Comparison of ENCODE assay signal across 24 mouse cellular contexts in the genomic region with DNA sequence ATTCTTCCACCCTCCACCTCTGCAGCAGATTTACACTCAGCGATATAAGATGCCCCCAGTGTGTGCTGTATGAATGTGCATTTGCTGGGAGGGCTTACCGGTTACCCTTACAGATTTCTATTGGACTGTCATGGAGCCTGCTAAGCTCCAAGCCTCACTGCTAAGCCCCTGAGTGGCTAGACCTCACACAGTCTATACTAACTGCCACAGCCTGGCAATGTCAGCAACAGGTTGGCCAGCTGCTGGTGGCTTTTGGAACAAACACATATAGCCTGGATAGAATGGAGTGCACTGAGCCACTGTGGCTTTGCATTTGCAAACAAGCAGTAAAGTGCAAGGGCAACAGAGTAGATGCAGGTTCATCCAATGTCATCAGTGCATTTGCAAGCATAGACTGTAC.
"Had no signal": no experiment of that assay in that cellular context is flagged by ENCODE, and none has a peak within 500 bp of the region (broad histone marks: within the 10 kb centered on the region; RNA-seq: fewer than 3 reads in every experiment).

No protein-coding gene starts in this region.

- H3K36me3 ChIP-seq: heart, embryonic 12.5 days; hindbrain, embryonic 10.5 days; hindbrain, embryonic 13.5 days; intestine, embryonic 15.5 days had no signal

- H3K4me2 ChIP-seq: heart, embryonic 12.5 days; hindbrain, embryonic 13.5 days; intestine, embryonic 15.5 days; liver, embryonic 11.5 days had no signal

- ATAC-seq: forebrain, embryonic 16.5 days; hindbrain, embryonic 16.5 days; inflammation-experienced regulatory T-cells, adult 6 months; intestine, embryonic 15.5 days; intestine, postnatal 0 days had no signal

- H3K4me3 ChIP-seq: gastrocnemius, adult 2 months; heart, embryonic 12.5 days; hindbrain, embryonic 10.5 days; hindbrain, embryonic 13.5 days; intestine, embryonic 15.5 days had no signal

- H3K27me3 ChIP-seq: heart, embryonic 12.5 days; hindbrain, embryonic 13.5 days; intestine, embryonic 15.5 days had no signal

- H3K4me1 ChIP-seq: heart, embryonic 12.5 days; hindbrain, embryonic 10.5 days; intestine, embryonic 15.5 days had no signal

- H3K9ac ChIP-seq: heart, embryonic 12.5 days; hindbrain, embryonic 13.5 days; intestine, embryonic 15.5 days had no signal

- DNase-seq: gastrocnemius, adult 2 months; gastrocnemius, postnatal 10 days; gastrocnemius, postnatal 25 days; heart, adult 18-20 months; heart, postnatal 10 days; heart, postnatal 4 days; kidney, adult 18-20 months; kidney, adult 8-10 months; kidney, postnatal 10 days; kidney, postnatal 25 days; kidney, postnatal 4 days; layer of hippocampus, adult 9-11 months; layer of hippocampus, postnatal 36 days; left cerebral cortex, postnatal 4 days; liver had no signal

- H3K27ac ChIP-seq: gastrocnemius, adult 2 months; hindbrain, embryonic 10.5 days; hindbrain, embryonic 13.5 days; intestine, embryonic 15.5 days had no signal

- H3K9me3 ChIP-seq: heart, embryonic 12.5 days; hindbrain, embryonic 10.5 days; hindbrain, embryonic 13.5 days; intestine, embryonic 15.5 days had no signal
